Mouse (Mus musculus): ENCODE results near the gene Tfap2d. TPM values are rescaled to one million over a fixed set of nuclear protein-coding genes. Genes with fewer than 3 reads are reported as not detected.

Gene Tfap2d
- polyA plus RNA-seq, 1 experiment: not detected

- no peaks in the 10 kb centered on the region for H3K36me3 ChIP-seq (ENCODE audit: control insufficient read depth, insufficient read depth)
- H3K4me3 ChIP-seq: no peak overlapping the region
- no peak overlapping the region for H3ac ChIP-seq (ENCODE audit: control insufficient read depth, insufficient read length)
- no peaks in the 10 kb centered on the region for H3K79me2 ChIP-seq (ENCODE audit: control insufficient read depth, insufficient read depth)
- H3K27me3 ChIP-seq (ENCODE audit: control insufficient read depth, insufficient read depth, insufficient read length): peaks cover 4% of the 10 kb centered on the region
- peak overlapping the region; percentile 37 for H3K4me2 ChIP-seq (ENCODE audit: low read depth)
- no peak for TF ChIP-seq POLR2AphosphoS2 (IDR thresholded peaks at IDR 0.05; ENCODE audit: insufficient read length, low read depth)
- TF ChIP-seq TCF3 (IDR thresholded peaks at IDR 0.05; ENCODE audit: insufficient read length, low read depth): no peak
- no peak for TF ChIP-seq USF1 (IDR thresholded peaks at IDR 0.05; ENCODE audit: low read depth)
- TF ChIP-seq E2F4 (IDR thresholded peaks at IDR 0.05; ENCODE audit: insufficient read depth): no peak
- TF ChIP-seq REST (IDR thresholded peaks at IDR 0.05; ENCODE audit: insufficient read depth, insufficient read length): no peak
- TF ChIP-seq SRF (IDR thresholded peaks at IDR 0.05; ENCODE audit: control insufficient read depth, insufficient read length, low read depth): no peak
Observed at GRCm38 (mm10) chr1:19205649-19206048, 102.8 kb downstream of the Tfap2d start.

- Histone ChIP-seq H3ac (ENCODE audit: control insufficient read depth, insufficient read length) (no peak overlapping the region), H3K4me3 (no peak overlapping the region), H3K27me3 (ENCODE audit: control insufficient read depth, insufficient read depth, insufficient read length) (peaks cover 4% of the 10 kb centered on the region), H3K4me2 (ENCODE audit: low read depth) (peak overlapping the region; percentile 37), H3K79me2 (ENCODE audit: control insufficient read depth, insufficient read depth) (no peaks in the 10 kb centered on the region), H3K36me3 (ENCODE audit: control insufficient read depth, insufficient read depth) (no peaks in the 10 kb centered on the region)
- TF ChIP-seq SRF (IDR thresholded peaks at IDR 0.05; ENCODE audit: control insufficient read depth, insufficient read length, low read depth) (no peak), MAX (IDR thresholded peaks at IDR 0.05; ENCODE audit: low read depth) (no peak), MYOG (IDR thresholded peaks at IDR 0.05; ENCODE audit: control insufficient read depth in 1 of 3, insufficient read depth in 1 of 3, insufficient read length in 2 of 3, low read depth in 2 of 3) (no peak), CEBPB (IDR thresholded peaks at IDR 0.05; ENCODE audit: insufficient read depth, poor library complexity, severe bottlenecking) (no peak), TCF12 (IDR thresholded peaks at IDR 0.05; ENCODE audit: insufficient read depth, poor library complexity, severe bottlenecking) (no peak), MYOD1 (IDR thresholded peaks at IDR 0.05; ENCODE audit: control insufficient read depth in 1 of 3, insufficient read length in 2 of 3, low read depth in 2 of 3) (no peak), POLR2A (IDR thresholded peaks at IDR 0.05; ENCODE audit: insufficient read length, low read depth) (no peak)
Observed at GRCm38 (mm10) chr1:19206194-19206593, 103.4 kb downstream of the Tfap2d start.

GRCm38 (mm10) chr1:19207611-19208010, 104.8 kb downstream of the Tfap2d start:
- Histone ChIP-seq H3K27me3 (ENCODE audit: control insufficient read depth, insufficient read depth, insufficient read length) (peaks cover 4% of the 10 kb centered on the region), H3ac (ENCODE audit: control insufficient read depth, insufficient read length) (no peak overlapping the region), H3K4me3 (no peak overlapping the region), H3K79me2 (ENCODE audit: control insufficient read depth, insufficient read depth) (no peaks in the 10 kb centered on the region), H3K4me2 (ENCODE audit: low read depth) (no peak overlapping the region), H3K36me3 (ENCODE audit: control insufficient read depth, insufficient read depth) (no peaks in the 10 kb centered on the region)
- TF ChIP-seq E2F4 (IDR thresholded peaks at IDR 0.05; ENCODE audit: insufficient read depth): no peak
- no peak for TF ChIP-seq MYOD1 (IDR thresholded peaks at IDR 0.05; ENCODE audit: control insufficient read depth in 1 of 3, insufficient read length in 2 of 3, low read depth in 2 of 3)
- TF ChIP-seq POLR2AphosphoS2 (IDR thresholded peaks at IDR 0.05; ENCODE audit: insufficient read length, low read depth): no peak
- no peak for TF ChIP-seq USF1 (IDR thresholded peaks at IDR 0.05; ENCODE audit: low read depth)
- TF ChIP-seq CEBPB (IDR thresholded peaks at IDR 0.05; ENCODE audit: insufficient read depth, poor library complexity, severe bottlenecking): no peak
- TF ChIP-seq MAX (IDR thresholded peaks at IDR 0.05; ENCODE audit: low read depth): no peak
- TF ChIP-seq SRF (IDR thresholded peaks at IDR 0.05; ENCODE audit: control insufficient read depth, insufficient read length, low read depth): no peak
- TF ChIP-seq TCF3 (IDR thresholded peaks at IDR 0.05; ENCODE audit: insufficient read length, low read depth): no peak
- TF ChIP-seq MYOG (IDR thresholded peaks at IDR 0.05; ENCODE audit: control insufficient read depth in 1 of 3, insufficient read depth in 1 of 3, insufficient read length in 2 of 3, low read depth in 2 of 3): no peak

GRCm38 (mm10) chr1:19208641-19209358, 106.0 kb downstream of the Tfap2d start, which contains the start of gene Tfap2b:
Gene Tfap2b (plus strand): TSS chr1:19208914.
- Histone ChIP-seq H3K27me3 (ENCODE audit: control insufficient read depth, insufficient read depth, insufficient read length) (peaks cover 4% of the 10 kb centered on the region), H3K79me2 (ENCODE audit: control insufficient read depth, insufficient read depth) (no peaks in the 10 kb centered on the region), H3K4me3 (no peak within 1 kb of the TSS), H3ac (ENCODE audit: control insufficient read depth, insufficient read length) (no peak within 1 kb of the TSS), H3K4me2 (ENCODE audit: low read depth) (no peak within 1 kb of the TSS), H3K36me3 (ENCODE audit: control insufficient read depth, insufficient read depth) (no peaks in the 10 kb centered on the region)
- TF ChIP-seq MYOG (IDR thresholded peaks at IDR 0.05; ENCODE audit: control insufficient read depth in 1 of 3, insufficient read depth in 1 of 3, insufficient read length in 2 of 3, low read depth in 2 of 3): no peak
- TF ChIP-seq POLR2AphosphoS2 (IDR thresholded peaks at IDR 0.05; ENCODE audit: insufficient read length, low read depth): no peak
- TF ChIP-seq MYOD1 (IDR thresholded peaks at IDR 0.05; ENCODE audit: control insufficient read depth in 1 of 3, insufficient read length in 2 of 3, low read depth in 2 of 3): no peak
- TF ChIP-seq E2F4 (IDR thresholded peaks at IDR 0.05; ENCODE audit: insufficient read depth): no peak
- TF ChIP-seq REST (IDR thresholded peaks at IDR 0.05; ENCODE audit: insufficient read depth, insufficient read length): no peak
- TF ChIP-seq TCF12 (IDR thresholded peaks at IDR 0.05; ENCODE audit: insufficient read depth, poor library complexity, severe bottlenecking): no peak
- TF ChIP-seq MAX (IDR thresholded peaks at IDR 0.05; ENCODE audit: low read depth): no peak
- no peak for TF ChIP-seq POLR2A (IDR thresholded peaks at IDR 0.05; ENCODE audit: insufficient read length, low read depth)
- TF ChIP-seq TCF3 (IDR thresholded peaks at IDR 0.05; ENCODE audit: insufficient read length, low read depth): no peak
- TF ChIP-seq SRF (IDR thresholded peaks at IDR 0.05; ENCODE audit: control insufficient read depth, insufficient read length, low read depth): no peak
- TF ChIP-seq USF1 (IDR thresholded peaks at IDR 0.05; ENCODE audit: low read depth): no peak
- TF ChIP-seq CEBPB (IDR thresholded peaks at IDR 0.05; ENCODE audit: insufficient read depth, poor library complexity, severe bottlenecking): no peak

- peaks cover 4% of the 10 kb centered on the region for H3K27me3 ChIP-seq (ENCODE audit: control insufficient read depth, insufficient read depth, insufficient read length)
- no peaks in the 10 kb centered on the region for H3K36me3 ChIP-seq (ENCODE audit: control insufficient read depth, insufficient read depth)
- no peak overlapping the region for H3ac ChIP-seq (ENCODE audit: control insufficient read depth, insufficient read length)
- H3K79me2 ChIP-seq (ENCODE audit: control insufficient read depth, insufficient read depth): no peaks in the 10 kb centered on the region
- H3K4me3 ChIP-seq: no peak overlapping the region
- no peak for TF ChIP-seq CEBPB (IDR thresholded peaks at IDR 0.05; ENCODE audit: insufficient read depth, poor library complexity, severe bottlenecking)
- TF ChIP-seq TCF3 (IDR thresholded peaks at IDR 0.05; ENCODE audit: insufficient read length, low read depth): no peak
- TF ChIP-seq USF1 (IDR thresholded peaks at IDR 0.05; ENCODE audit: low read depth): no peak
- no peak for TF ChIP-seq E2F4 (IDR thresholded peaks at IDR 0.05; ENCODE audit: insufficient read depth)
- TF ChIP-seq MAX (IDR thresholded peaks at IDR 0.05; ENCODE audit: low read depth): no peak
- TF ChIP-seq POLR2A (IDR thresholded peaks at IDR 0.05; ENCODE audit: insufficient read length, low read depth): no peak
- no peak for TF ChIP-seq MYOD1 (IDR thresholded peaks at IDR 0.05; ENCODE audit: control insufficient read depth in 1 of 3, insufficient read length in 2 of 3, low read depth in 2 of 3)
- TF ChIP-seq TCF12 (IDR thresholded peaks at IDR 0.05; ENCODE audit: insufficient read depth, poor library complexity, severe bottlenecking): no peak
- no peak for TF ChIP-seq MYOG (IDR thresholded peaks at IDR 0.05; ENCODE audit: control insufficient read depth in 1 of 3, insufficient read depth in 1 of 3, insufficient read length in 2 of 3, low read depth in 2 of 3)
- no peak for TF ChIP-seq SRF (IDR thresholded peaks at IDR 0.05; ENCODE audit: control insufficient read depth, insufficient read length, low read depth)
- no peak for TF ChIP-seq POLR2AphosphoS2 (IDR thresholded peaks at IDR 0.05; ENCODE audit: insufficient read length, low read depth)
- no peak overlapping the region for H3K4me2 ChIP-seq (ENCODE audit: low read depth)
Observed at GRCm38 (mm10) chr1:19209359-19209745, 106.5 kb downstream of the Tfap2d start.
